Mouse (Mus musculus) embryonic stem cell, embryonic (primary cell): Measurements from ENCODE around the gene Fads1.

Experiments
- CTCF ChIA-PET, 4 experiments: fragments of 300-600 bp in 2 of 4; fragments of 350-600 bp in 2 of 4; sonication (Branson Sonifier 250); formaldehyde crosslinking; loops; one replicate each; lab custom pipeline; 2022; ENCODE audit warnings: inconsistent platforms in 2 of 4; lab: Charles Lee
- POLR2A ChIA-PET, 4 experiments: fragments of 300-600 bp in 2 of 4; fragments of 350-600 bp in 2 of 4; sonication (Branson Sonifier 250); formaldehyde crosslinking; loops; one replicate each; lab custom pipeline; 2022; ENCODE audit warnings: antibody characterized with exemption in 4 of 4, inconsistent platforms in 1 of 4; lab: Charles Lee

Gene Fads1

GRCm38 (mm10) chr19:10239975-10240653, 57.4 kb downstream of the Fads1 start:
- ChIA-PET POLR2A (interaction anchor here in 2 of 4 experiments (1.1 to 1.7 kb wide), 6 partner anchors 12 to 37 kb away, joined by 3 to 5 read pairs (median 4); partner anchors contain the start of gene Tmem258 (in 1 of the 2)), CTCF (interaction anchor here in 2 of 4 experiments (0.8 to 2.5 kb wide), 19 partner anchors 11 to 247 kb away, joined by 3 to 10 read pairs (median 5); partner anchors contain the start of gene Fads1 (in 1 of the 2))

GRCm38 (mm10) chr19:10240654-10241305, 58.1 kb downstream of the Fads1 start, which contains the start of gene Myrf:
Gene Myrf (minus strand): TSS chr19:10240748.
- CTCF ChIA-PET, result interaction anchor here (0.6 to 4.2 kb wide), 37 partner anchors 9 to 708 kb away, joined by 3 to 47 read pairs (median 3); partner anchors contain the start of genes Ccdc86 (in 1 of the 4) and Fads1 (in 1 of the 4)

GRCm38 (mm10) chr19:10242916-10243315, 60.2 kb downstream of the Fads1 start:
- ChIA-PET POLR2A (interaction anchor here in 3 of 4 experiments (0.5 to 0.9 kb wide), 4 partner anchors 13 to 35 kb away, joined by 3 read pairs; no protein-coding TSS in a partner anchor), CTCF (interaction anchor here (0.5 to 4.2 kb wide), 22 partner anchors 9 to 1525 kb away, joined by 3 to 47 read pairs (median 4); partner anchors contain the start of genes Fen1 (in 1 of the 4) and Tmem258 (in 1 of the 4))

More at GRCm38 (mm10) chr19:10240654-10241305, 58.1 kb downstream of the Fads1 start, which contains the start of gene Myrf:
- POLR2A ChIA-PET, result interaction anchor here in 3 of 4 experiments (0.6 to 1.7 kb wide), 10 partner anchors 13 to 331 kb away, joined by 3 to 8 read pairs (median 4); partner anchors contain the start of gene Tmem258 (in 1 of the 3)

GRCm38 (mm10) chr19:10244183-10244582, 61.5 kb downstream of the Fads1 start:
- POLR2A ChIA-PET, result interaction anchor here in 1 of 4 experiments (0.9 kb wide), 1 partner anchor 75 kb away, joined by 3 read pairs; no protein-coding TSS in a partner anchor

More at GRCm38 (mm10) chr19:10244183-10244582, 61.5 kb downstream of the Fads1 start:
- CTCF ChIA-PET, result interaction anchor here (0.5 to 4.2 kb wide), 26 partner anchors 9 to 251 kb away, joined by 3 to 47 read pairs (median 4); no protein-coding TSS in a partner anchor
